Mouse (Mus musculus) liver, embryonic 16.5 days (tissue): ENCODE measurements around the gene Btn1a1. TPM values are rescaled to one million over a fixed set of nuclear protein-coding genes. Genes with fewer than 3 reads are reported as not detected.

Experiments used
- ATAC-seq: fragments of 200-750 bp; cut with Nextera tagmentation; 2 replicates; pipeline ENCODE4 v1.8.0; 2017; ENCODE audit warnings: low read depth, mild to moderate bottlenecking, moderate number of reproducible peaks, moderate library complexity
- H3K27ac ChIP-seq: fragments of 300-500 bp; sonication (generic); 2 replicates; pipeline ENCODE4 v1.5.1; 2014; ENCODE audit warnings: mild to moderate bottlenecking, low read length
- H3K27me3 ChIP-seq: fragments of 300-500 bp; sonication (generic); 2 replicates; pipeline ENCODE4 v1.6.1; 2014; ENCODE audit warnings: low read depth, low read length, mixed read lengths; ENCODE audit not compliant: control insufficient read depth, insufficient read depth
- H3K36me3 ChIP-seq: fragments of 300-500 bp; sonication (generic); 2 replicates; pipeline ENCODE4 v1.6.1; 2014; ENCODE audit warnings: mild to moderate bottlenecking; ENCODE audit not compliant: control insufficient read depth, insufficient read depth
- H3K4me1 ChIP-seq: fragments of 300-500 bp; sonication (generic); 2 replicates; pipeline ENCODE4 v1.6.1; 2014; ENCODE audit warnings: low read depth, low read length, mixed read lengths; ENCODE audit not compliant: control insufficient read depth
- H3K4me2 ChIP-seq: fragments of 300-500 bp; sonication (generic); 2 replicates; pipeline ENCODE4 v1.6.1; 2014; ENCODE audit warnings: low read depth, low read length, mixed read lengths
- H3K4me3 ChIP-seq: fragments of 300-500 bp; sonication (generic); 2 replicates; pipeline ENCODE4 v1.5.1; 2014; ENCODE audit warnings: low read depth, mild to moderate bottlenecking, low read length
- H3K9ac ChIP-seq: fragments of 300-500 bp; sonication (generic); 2 replicates; pipeline ENCODE4 v1.6.1; 2014; ENCODE audit warnings: low read depth, low read length
- H3K9me3 ChIP-seq: fragments of 300-500 bp; sonication (generic); replicated peaks from 2 replicates; pipeline ENCODE4 v1.6.1; 2016; ENCODE audit warnings: low read length; ENCODE audit not compliant: control insufficient read depth
- WGBS: fragments of 180-500 bp; shearing (Covaris S2); extraction: QIAGEN DNeasy Blood & Tissue Kit; methylation state at CpG from one replicate; pipeline ENCODE4 v1.1.7; 2014; ENCODE audit not compliant: insufficient replicate concordance; 5-methylcytosine and 5-hydroxymethylcytosine counted together
- polyA plus RNA-seq: library from polyadenylated mRNA; unstranded; fragments of >200 nt; fragmentation: Nextera tagmentation; extraction: Ambion mirVana; gene quantifications from 2 replicates; pipeline ENCODE4 v1.2.1, GENCODE M21; 2015

Btn1a1 gene
- polyA plus RNA-seq, 1 experiment from 2014 or later = 2.0 TPM

DNA sequence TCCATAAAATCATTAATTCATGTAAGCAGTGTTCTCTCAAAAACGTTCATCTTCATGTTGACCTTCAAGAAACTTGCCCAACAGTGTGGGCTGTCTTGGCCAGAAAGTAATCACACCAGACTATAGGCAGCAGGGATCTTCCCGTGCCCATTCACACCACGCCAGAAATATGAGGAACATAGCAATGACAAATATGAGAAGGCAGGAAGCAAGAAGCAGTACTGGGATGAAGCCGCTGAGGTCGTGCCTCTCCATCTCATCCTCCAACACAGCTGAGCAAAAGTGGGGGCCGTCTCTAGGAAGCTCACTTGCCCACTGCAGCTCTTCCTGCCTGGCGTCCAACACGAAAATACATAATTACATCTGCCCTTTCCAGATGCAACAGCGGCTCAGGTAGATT, 55.1 kb downstream of the Btn1a1 start:
- 57% methylated on average over 9 of the region's 9 CpGs for WGBS
- H3K27me3 ChIP-seq = peaks cover 3% of the 10 kb centered on the region
- peaks cover 7% of the 10 kb centered on the region; the same call in 1 of the 2 replicates for H3K4me1 ChIP-seq
- H3K4me2 ChIP-seq = no peak overlapping the region
- no peak for ATAC-seq
- no peak overlapping the region for H3K27ac ChIP-seq
- H3K36me3 ChIP-seq = no peaks in the 10 kb centered on the region
- no peak overlapping the region for H3K9ac ChIP-seq
- H3K9me3 ChIP-seq = no peaks in the 10 kb centered on the region
- H3K4me3 ChIP-seq = no peak overlapping the region

Other genes starting within 250 kb of the Btn1a1 start
- not detected in 2 replicates for gene Vmn1r222, start 230.0 kb downstream of the Btn1a1 start, polyA plus RNA-seq
- not detected in 2 replicates for gene Vmn1r223, start 218.8 kb downstream of the Btn1a1 start, polyA plus RNA-seq
- 12.0 and 13.1 TPM in 2 replicates for gene Zfp322a, start 96.7 kb downstream of the Btn1a1 start, polyA plus RNA-seq
- 4.5 TPM in 2 replicates for gene Abt1, start 42.0 kb downstream of the Btn1a1 start, polyA plus RNA-seq
- not detected in 2 replicates for gene Btn2a2, start 23.0 kb upstream of the Btn1a1 start, polyA plus RNA-seq
- 5.5 and 9.8 TPM in 2 replicates for gene Hist1h4h, start 65.1 kb upstream of the Btn1a1 start, polyA plus RNA-seq
- gene Hist1h2af, start 68.0 kb upstream of the Btn1a1 start, polyA plus RNA-seq = 2.0 and 6.7 TPM in 2 replicates
- 11.0 and 14.8 TPM in 2 replicates for gene Hist1h3g, start 69.5 kb upstream of the Btn1a1 start, polyA plus RNA-seq
- gene Hist1h2bh, start 77.5 kb upstream of the Btn1a1 start, polyA plus RNA-seq = 1.1 and 1.8 TPM in 2 replicates
- gene Hist1h3f, start 78.2 kb upstream of the Btn1a1 start, polyA plus RNA-seq = 1.2 and 1.4 TPM in 2 replicates
- gene Hist1h4f, start 85.7 kb upstream of the Btn1a1 start, polyA plus RNA-seq = 2.4 and 2.9 TPM in 2 replicates
- 1.2 and 1.4 TPM in 2 replicates for gene Hist1h1d, start 87.4 kb upstream of the Btn1a1 start, polyA plus RNA-seq
- gene Hist1h3e, start 96.5 kb upstream of the Btn1a1 start, polyA plus RNA-seq = 3.4 and 4.2 TPM in 2 replicates
- 63.6 and 96.6 TPM in 2 replicates for gene Hist1h2ae, start 105.3 kb upstream of the Btn1a1 start, polyA plus RNA-seq
- gene Hist1h2bg, start 105.5 kb upstream of the Btn1a1 start, polyA plus RNA-seq = 10.6 and 13.5 TPM in 2 replicates
- 3.7 and 5.9 TPM in 2 replicates for gene Hist1h2bf, start 108.3 kb upstream of the Btn1a1 start, polyA plus RNA-seq
- 2.2 and 3.8 TPM in 2 replicates for gene Hist1h2ad, start 108.5 kb upstream of the Btn1a1 start, polyA plus RNA-seq
- gene Hist1h3d, start 109.9 kb upstream of the Btn1a1 start, polyA plus RNA-seq = 6.6 and 7.7 TPM in 2 replicates
- 126 and 155 TPM in 2 replicates for gene Hist1h4d, start 115.7 kb upstream of the Btn1a1 start, polyA plus RNA-seq
- gene Hist1h2be, start 155.2 kb upstream of the Btn1a1 start, polyA plus RNA-seq = 1.9 and 2.0 TPM in 2 replicates
- gene Hist1h1e, start 156.7 kb upstream of the Btn1a1 start, polyA plus RNA-seq = 23.6 and 27.8 TPM in 2 replicates
- 1.2 and 1.5 TPM in 2 replicates for gene Hist1h2ac, start 218.0 kb upstream of the Btn1a1 start, polyA plus RNA-seq
- 202 and 220 TPM in 2 replicates for gene Hist1h2bc, start 218.3 kb upstream of the Btn1a1 start, polyA plus RNA-seq
- gene Hist1h1t, start 229.9 kb upstream of the Btn1a1 start, polyA plus RNA-seq = 0.13 TPM in 1 of 2 replicates, not detected in the other
- 6.3 and 8.9 TPM in 2 replicates for gene Hist1h4c, start 232.6 kb upstream of the Btn1a1 start, polyA plus RNA-seq
- 16.0 and 16.3 TPM in 2 replicates for gene Hfe, start 245.0 kb upstream of the Btn1a1 start, polyA plus RNA-seq